Mouse (Mus musculus): ENCODE measurements around the gene Gins2. TPM values are rescaled to one million over a fixed set of nuclear protein-coding genes. Genes with fewer than 3 reads are reported as not detected.

Gene Gins2
- polyA plus RNA-seq (2017; shearing (Covaris generic)): 2.9 TPM

DNA sequence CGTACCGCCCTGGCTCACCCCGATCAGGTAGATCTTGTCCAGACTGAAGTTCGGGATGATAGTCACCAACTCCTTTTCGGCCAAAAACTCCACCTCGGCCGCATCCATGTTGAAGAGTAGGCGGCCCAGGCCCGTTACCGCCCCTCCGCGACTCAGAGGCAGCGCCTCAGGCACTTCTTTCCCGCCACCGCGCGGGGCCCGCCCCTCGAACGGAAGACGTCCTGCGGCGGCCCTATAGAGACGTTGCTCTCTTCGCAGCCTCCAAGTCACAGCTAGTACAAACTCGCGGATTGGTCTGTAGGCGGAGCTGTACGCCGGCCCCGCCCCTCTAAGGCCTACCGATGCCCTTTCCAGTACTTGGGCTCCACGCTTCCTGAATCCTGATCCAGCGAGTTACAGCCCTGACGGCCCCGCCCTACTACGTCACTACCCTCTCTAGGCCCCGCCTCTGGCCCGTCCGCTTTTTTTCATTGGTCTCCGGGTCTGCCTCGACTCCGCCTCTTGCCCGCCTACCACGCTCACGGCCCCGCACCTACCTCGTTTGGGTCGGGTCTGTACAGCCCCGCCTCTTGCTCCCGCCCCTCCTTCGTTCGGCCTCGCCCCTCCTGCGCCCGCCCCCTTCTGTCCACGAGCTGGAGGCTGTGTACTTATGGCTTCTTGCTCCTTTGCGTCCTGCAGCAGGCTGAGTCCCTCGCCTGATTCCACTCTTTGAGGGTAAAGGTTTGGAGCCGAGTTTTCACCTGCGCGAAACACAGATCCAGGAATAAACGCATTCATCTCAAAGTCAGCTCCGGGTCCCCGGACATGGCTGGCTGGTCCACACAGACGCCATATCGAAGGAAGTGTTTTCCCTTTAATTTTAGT, at the start of gene Gins2:
Gins2 (minus strand) TSS at position 397 of the 864 bp plus-strand sequence.

Other genes with a start within 250 kb of the Gins2 start
- gene 1190005I06Rik, start 58.3 kb upstream of the Gins2 start, polyA plus RNA-seq (2017; shearing (Covaris generic)): not detected
- gene Gm27021, start 78.8 kb upstream of the Gins2 start, polyA plus RNA-seq (2017; shearing (Covaris generic)): not detected
- gene Cox4i1, start 78.9 kb upstream of the Gins2 start, polyA plus RNA-seq (2017; shearing (Covaris generic)): 605 TPM
- gene Emc8, start 79.3 kb upstream of the Gins2 start, polyA plus RNA-seq (2017; shearing (Covaris generic)): 39.5 TPM
- gene Irf8, start 147.1 kb upstream of the Gins2 start, polyA plus RNA-seq (2017; shearing (Covaris generic)): 11.2 TPM

Measured in effector memory CD4-positive, alpha-beta T cell, adult 7 months (primary cell).